Mouse (Mus musculus) lung, adult 2 months (tissue): ENCODE measurements around the gene Stag2. TPM values are rescaled to one million over a fixed set of nuclear protein-coding genes. Genes with fewer than 3 reads are reported as not detected.

Experiments
- DNase-seq: peaks from one replicate; pipeline ENCODE4 v3.0.0; 2022
- H3K4me1 ChIP-seq: fragments of 200-500 bp; 2 replicates; pipeline ENCODE4 v1.6.1; 2011; ENCODE audit warnings: low read length; ENCODE audit not compliant: control insufficient read depth, insufficient read depth
- H3K4me3 ChIP-seq: fragments of 200-500 bp; replicated peaks from 2 replicates; pipeline ENCODE3; 2011; ENCODE audit warnings: low read depth, mild to moderate bottlenecking, control low read depth, low read length; ENCODE audit errors: extremely low read depth
- CTCF ChIP-seq: fragments of 200-500 bp; IDR thresholded peaks from 2 replicates; pipeline ENCODE4 v1.5.1; 2011; ENCODE audit warnings: mild to moderate bottlenecking, low read length, control low read depth; ENCODE audit not compliant: insufficient read depth
- POLR2A ChIP-seq: fragments of 200-500 bp; IDR thresholded peaks from 2 replicates; pipeline ENCODE4 v1.6.1; 2011; ENCODE audit warnings: low read depth, mild to moderate bottlenecking, control low read depth, low read length, borderline replicate concordance; ENCODE audit errors: extremely low read depth
- WGBS: fragments of 180-500 bp; shearing (Covaris S2); methylation state at CpG from one replicate; pipeline ENCODE4 v1.1.7; 2018; 5-methylcytosine and 5-hydroxymethylcytosine counted together
- polyA plus RNA-seq: library from polyadenylated mRNA; depleted of rRNA; stranded (reverse); fragments of >200 nt; gene quantifications from 2 replicates; pipeline ENCODE4 v1.2.3, GENCODE M21; 2012; rRNA removed

Stag2 gene
- polyA plus RNA-seq, 1 experiment = 12.2 TPM

- no peak overlapping the region for H3K4me3 ChIP-seq
- 61% methylated on average over 3 of the region's 3 CpGs for WGBS
- no peaks in the 10 kb centered on the region for H3K4me1 ChIP-seq
- TF ChIP-seq POLR2A = no peak
- TF ChIP-seq CTCF = no peak
- DNase-seq = no peak
Observed at GRCm38 (mm10) chrX:42194608-42195007, 45.5 kb downstream of the Stag2 start.

- 81% methylated on average over 4 of the region's 4 CpGs for WGBS
- H3K4me3 ChIP-seq = no peak overlapping the region
- H3K4me1 ChIP-seq = no peaks in the 10 kb centered on the region
- no peak for DNase-seq
- TF ChIP-seq POLR2A = no peak
- no peak for TF ChIP-seq CTCF
Observed at GRCm38 (mm10) chrX:42202482-42202881, 53.4 kb downstream of the Stag2 start.

DNA sequence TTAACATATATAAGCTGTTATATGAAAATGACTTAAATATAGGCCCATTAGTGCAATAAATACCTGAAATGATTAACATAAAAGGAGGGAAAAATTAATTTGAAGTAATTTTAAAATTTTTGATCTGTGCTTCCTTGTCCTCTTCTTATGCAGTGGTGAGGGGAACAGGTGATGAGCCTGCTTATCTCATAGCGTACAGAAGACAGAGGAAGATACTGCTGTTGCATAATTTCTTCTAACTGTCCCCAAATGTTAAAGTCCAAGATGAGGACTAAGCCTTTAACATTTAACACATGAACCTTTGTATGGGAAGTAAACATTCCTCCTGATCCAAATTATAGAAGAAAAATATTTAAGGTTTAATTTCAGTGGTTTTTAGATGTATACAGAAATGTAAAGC lies 66.6 kb downstream of the Stag2 start:
- WGBS = 80% methylated on average over 1 of the region's 1 CpGs
- DNase-seq = no peak
- Histone ChIP-seq H3K4me3 (no peak overlapping the region), H3K4me1 (no peaks in the 10 kb centered on the region)
- TF ChIP-seq POLR2A (no peak), CTCF (no peak)

DNA sequence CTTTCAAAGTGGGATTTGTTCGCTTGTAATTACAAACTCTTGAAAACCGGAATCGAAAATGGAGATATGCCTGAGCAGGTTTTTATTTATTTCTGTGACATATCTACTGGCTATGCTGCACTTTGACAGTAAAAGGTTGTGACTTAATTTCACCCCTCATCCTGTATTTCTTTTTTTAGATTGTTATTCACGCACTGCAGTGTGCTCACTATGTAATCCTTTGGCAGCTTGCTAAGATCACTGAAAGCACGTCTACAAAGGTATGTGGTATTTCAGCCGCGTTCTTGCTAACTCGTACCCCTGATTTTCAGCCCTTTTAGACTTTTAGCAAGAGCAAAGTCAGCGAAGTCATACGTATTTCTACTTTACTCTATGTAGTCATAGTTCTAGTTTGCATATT lies 101.2 kb downstream of the Stag2 start:
- TF ChIP-seq CTCF = no peak
- TF ChIP-seq POLR2A = no peak
- Histone ChIP-seq H3K4me3 (no peak overlapping the region), H3K4me1 (no peaks in the 10 kb centered on the region)
- WGBS = 82% methylated on average over 10 of the region's 10 CpGs
- no peak for DNase-seq

DNA sequence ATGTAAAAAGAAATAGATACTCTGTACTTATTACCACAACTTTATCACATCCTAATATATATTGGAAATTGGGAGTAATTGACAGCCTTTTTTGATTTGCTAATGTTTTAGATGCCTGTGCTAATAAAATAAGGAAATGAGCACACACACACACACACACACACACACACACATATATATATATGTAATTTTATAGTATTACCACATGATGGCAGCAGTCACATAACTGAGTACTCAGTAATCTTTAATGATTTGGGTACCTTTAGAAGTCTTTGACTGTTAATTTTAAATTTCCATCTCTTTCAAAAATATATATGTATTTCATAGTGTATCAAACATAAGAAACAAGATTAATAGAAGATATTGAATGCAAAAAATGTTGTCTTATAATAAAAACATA lies 123.6 kb downstream of the Stag2 start:
- DNase-seq = no peak
- Histone ChIP-seq H3K4me1 (no peaks in the 10 kb centered on the region), H3K4me3 (no peak overlapping the region)
- TF ChIP-seq POLR2A (no peak), CTCF (no peak)

- no peak for DNase-seq
- TF ChIP-seq POLR2A (no peak), CTCF (no peak)
- WGBS = 56% methylated on average over 3 of the region's 3 CpGs
- Histone ChIP-seq H3K4me1 (no peaks in the 10 kb centered on the region), H3K4me3 (no peak overlapping the region)
Observed at GRCm38 (mm10) chrX:42290215-42290614, 141.1 kb downstream of the Stag2 start.

- H3K4me1 ChIP-seq = no peaks in the 10 kb centered on the region
- no peak overlapping the region for H3K4me3 ChIP-seq
- DNase-seq = no peak
- WGBS = 64% methylated on average over 3 of the region's 3 CpGs
- no peak for TF ChIP-seq POLR2A
- no peak for TF ChIP-seq CTCF
Observed at GRCm38 (mm10) chrX:42315231-42315630, 166.1 kb downstream of the Stag2 start.

GRCm38 (mm10) chrX:42320424-42320823 lies 171.3 kb downstream of the Stag2 start:
- 52% methylated on average over 5 of the region's 5 CpGs for WGBS
- Histone ChIP-seq H3K4me3 (no peak overlapping the region), H3K4me1 (no peaks in the 10 kb centered on the region)
- no peak for TF ChIP-seq CTCF
- TF ChIP-seq POLR2A = no peak
- no peak for DNase-seq

DNA sequence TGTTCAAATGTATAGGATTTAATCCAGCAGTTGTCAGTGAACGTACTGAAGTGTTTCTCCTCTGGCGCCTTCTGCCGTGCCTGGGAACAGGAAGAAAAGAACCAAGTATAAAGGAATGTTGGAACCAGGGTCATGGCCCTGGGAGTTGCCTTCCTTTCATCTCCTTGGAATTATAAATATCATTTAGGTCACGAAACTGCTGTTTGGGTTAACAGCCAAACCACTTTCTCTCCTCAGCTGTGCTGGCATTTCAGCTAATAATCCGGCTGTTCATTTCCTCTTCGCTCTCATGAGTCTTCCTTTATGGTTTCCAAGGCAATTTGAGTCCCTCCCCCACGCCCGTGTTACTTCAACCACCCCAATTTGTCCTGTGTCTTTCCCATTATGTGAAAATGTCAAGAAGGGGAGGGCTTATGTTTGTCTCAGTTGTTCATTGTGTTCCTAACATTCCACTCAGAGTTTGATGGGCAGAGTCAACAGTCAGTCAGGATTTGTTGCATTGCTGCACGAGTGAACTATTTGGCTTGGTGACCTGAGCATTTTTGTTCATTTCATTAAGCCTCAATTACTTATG lies 172.2 kb downstream of the Stag2 start:
- no peaks in the 10 kb centered on the region for H3K4me1 ChIP-seq
- WGBS = 37% methylated on average over 9 of the region's 9 CpGs

DNA sequence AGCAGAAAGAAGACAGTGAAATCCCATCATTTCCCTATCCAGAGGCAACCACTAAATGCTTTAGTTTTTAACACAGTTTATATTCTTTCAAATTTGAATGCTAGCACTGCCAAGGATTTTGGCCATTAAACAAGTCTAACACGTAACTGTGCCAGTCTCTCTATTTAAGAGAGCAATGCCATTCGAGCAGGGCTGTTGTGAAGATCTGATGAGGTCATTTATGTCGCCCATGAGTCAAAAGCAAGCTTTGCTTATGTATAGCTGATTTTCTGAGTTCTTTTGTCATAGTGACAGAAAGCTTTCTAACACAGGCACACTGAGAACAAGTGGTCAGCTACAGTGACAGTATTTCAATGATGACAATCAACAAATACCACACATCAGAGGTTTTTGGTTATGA lies 175.7 kb downstream of the Stag2 start:
- DNase-seq = no peak
- TF ChIP-seq CTCF (no peak), POLR2A (no peak)
- WGBS = 67% methylated on average over 3 of the region's 3 CpGs

More for the DNA sequence above, 172.2 kb downstream of the Stag2 start:
- no peak for DNase-seq
- no peak for TF ChIP-seq CTCF
- no peak for TF ChIP-seq POLR2A
- H3K4me3 ChIP-seq = no peak overlapping the region

More for the DNA sequence above, 175.7 kb downstream of the Stag2 start:
- Histone ChIP-seq H3K4me1 (no peaks in the 10 kb centered on the region), H3K4me3 (no peak overlapping the region)

Other genes starting within 250 kb of the Stag2 start
- gene Thoc2, start 228.6 kb upstream of the Stag2 start, polyA plus RNA-seq = 3.9 and 9.5 TPM in 2 replicates
- gene Xiap, start 89.6 kb upstream of the Stag2 start, polyA plus RNA-seq = 13.7 and 16.5 TPM in 2 replicates